Comparison of ENCODE assay signal across 23 mouse cellular contexts in the genomic region with DNA sequence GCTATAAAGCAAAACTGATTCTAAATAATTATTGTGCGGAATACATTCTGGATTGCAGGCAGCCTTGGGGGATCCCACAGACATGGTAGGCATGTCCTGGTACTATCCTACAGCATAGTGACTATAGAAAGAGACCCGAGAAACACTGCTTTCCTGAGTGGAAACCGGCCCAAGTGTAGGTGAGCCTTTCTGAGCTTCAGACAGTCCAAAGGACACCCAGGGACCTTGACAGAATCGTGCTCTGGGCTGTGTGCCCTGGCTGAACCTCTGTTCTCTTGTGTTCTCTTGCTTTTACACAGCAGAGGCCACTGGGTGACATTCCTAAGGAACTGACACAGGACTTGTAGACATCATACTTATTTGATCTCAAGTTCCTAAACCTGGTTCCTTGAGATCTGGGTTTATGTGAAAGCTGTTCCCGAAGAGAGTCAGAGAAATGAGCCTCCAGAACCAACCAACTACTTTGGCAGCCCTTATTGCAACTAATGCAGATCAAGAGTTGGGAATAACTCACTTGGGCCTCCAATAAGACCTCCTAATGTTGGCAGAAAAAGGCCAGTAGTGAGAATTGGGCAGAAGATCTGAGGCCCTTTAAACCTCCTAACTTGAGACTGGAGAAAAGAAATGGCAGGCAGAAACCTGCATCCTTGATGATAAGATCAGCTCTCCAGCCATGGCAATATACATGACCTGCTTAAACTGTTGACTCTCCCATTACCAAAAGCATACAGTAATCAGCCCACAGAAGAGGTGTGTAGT.
"Had no signal": no experiment of that assay in that cellular context is flagged by ENCODE, and none has a peak within 500 bp of the region (broad histone marks: within the 10 kb centered on the region; RNA-seq: fewer than 3 reads in every experiment).

No protein-coding gene starts in this region.

- DNase-seq: gastrocnemius, postnatal 14 days; gastrocnemius, postnatal 36 days; heart, adult 18-20 months; heart, postnatal 10 days; kidney, adult 11 months; kidney, adult 2 months; kidney, adult 9 months; kidney, postnatal 14 days; kidney, postnatal 36 days; layer of hippocampus, adult 9-11 months; layer of hippocampus, postnatal 36 days; left cerebral cortex, postnatal 4 days had no signal

- H3K27me3 ChIP-seq: hindbrain, embryonic 13.5 days; hindbrain, embryonic 15.5 days; kidney, embryonic 15.5 days; limb, embryonic 13.5 days; limb, embryonic 15.5 days; liver, embryonic 12.5 days had no signal

- H3K9me3 ChIP-seq: hindbrain, embryonic 13.5 days; hindbrain, embryonic 15.5 days; kidney, embryonic 15.5 days; limb, embryonic 13.5 days; limb, embryonic 15.5 days; liver, embryonic 12.5 days had no signal

- ATAC-seq: hindbrain, postnatal 0 days; intestine, embryonic 16.5 days; liver, embryonic 12.5 days had no signal

- H3K4me2 ChIP-seq: heart, embryonic 11.5 days; hindbrain, embryonic 13.5 days; hindbrain, embryonic 15.5 days; kidney, embryonic 15.5 days; limb, embryonic 13.5 days; limb, embryonic 15.5 days; liver, embryonic 12.5 days had no signal

- H3K4me1 ChIP-seq: kidney, embryonic 15.5 days; limb, embryonic 15.5 days; liver, embryonic 12.5 days had no signal

- H3K9ac ChIP-seq: hindbrain, embryonic 13.5 days; hindbrain, embryonic 15.5 days; kidney, embryonic 15.5 days; limb, embryonic 13.5 days; limb, embryonic 15.5 days; liver, embryonic 12.5 days; liver, embryonic 14.5 days had no signal

- H3K27ac ChIP-seq: hindbrain, embryonic 13.5 days; hindbrain, embryonic 15.5 days; hindbrain, postnatal 0 days; kidney, embryonic 15.5 days; kidney, postnatal 0 days; limb, embryonic 13.5 days; limb, embryonic 15.5 days; liver, embryonic 12.5 days; liver, embryonic 14.5 days had no signal

- H3K4me3 ChIP-seq: hindbrain, embryonic 13.5 days; hindbrain, embryonic 15.5 days; kidney, embryonic 15.5 days; limb, embryonic 13.5 days; limb, embryonic 15.5 days; liver, embryonic 12.5 days had no signal
